Mouse (Mus musculus): ENCODE results near the gene Olfr1447.

The Olfr1447 gene

DNA sequence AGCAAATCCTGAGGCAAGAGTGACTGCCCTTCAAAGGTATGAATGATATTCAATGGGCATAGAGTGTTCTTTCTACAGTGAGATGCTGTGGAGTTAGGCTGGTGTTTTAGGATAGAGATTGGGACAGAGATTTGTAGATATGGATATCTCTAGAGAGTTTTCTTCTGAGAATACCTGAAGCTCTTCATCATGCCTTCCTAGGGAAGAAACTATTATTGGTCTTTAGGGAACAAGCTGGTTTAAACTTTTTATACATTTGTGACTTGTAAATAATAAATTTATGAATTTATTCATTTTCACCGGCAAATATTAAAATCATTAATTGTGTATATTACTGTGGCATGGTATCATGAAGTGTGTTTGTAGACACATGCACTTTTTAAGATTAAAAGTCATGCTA, at the start of gene Olfr1447:
Gene Olfr1447 (minus strand): TSS at position 101 of the 400 bp plus-strand sequence.
- no peak for DNase-seq (ENCODE audit: low read depth)

- no peak for DNase-seq (ENCODE audit: low read depth)
These were observed 46.4 kb upstream of the Olfr1447 start, which contains the start of gene Olfr1450 for GRCm38 (mm10) chr19:12949958-12950357. Gene Olfr1450, plus strand, starts transcription at chr19:12950258.

GRCm38 (mm10) chr19:12930540-12930939, 27.0 kb upstream of the Olfr1447 start, which contains the start of gene Olfr1449:
Gene Olfr1449, plus strand, starts transcription at chr19:12930840.
- DNase-seq (ENCODE audit: low read depth), result no peak

DNA sequence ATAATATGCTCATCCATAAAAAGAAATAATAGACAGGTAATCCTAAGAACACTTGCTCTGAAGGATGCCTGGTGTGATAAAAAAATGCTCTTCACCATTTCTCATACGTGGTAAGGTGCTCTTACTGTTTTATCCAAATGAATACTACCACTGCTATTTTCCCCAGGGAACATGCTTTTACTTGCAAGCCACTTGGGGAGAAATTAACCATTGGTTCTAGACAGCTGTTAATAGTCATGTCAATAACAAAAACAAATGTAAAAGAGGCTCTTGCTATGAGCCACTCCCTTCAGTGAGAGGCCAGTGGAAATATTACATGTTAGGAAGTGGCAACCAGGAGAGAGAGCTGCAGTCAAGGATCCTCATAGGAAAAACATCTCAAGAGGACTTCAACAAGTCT, 20.8 kb upstream of the Olfr1447 start, which contains the start of gene Olfr1448:
Gene Olfr1448 (minus strand): TSS at position 101 of the 400 bp plus-strand sequence.
- DNase-seq (ENCODE audit: low read depth), result no peak

GRCm38 (mm10) chr19:12893424-12893823, 10.1 kb downstream of the Olfr1447 start, which contains the start of gene Olfr1446:
Gene Olfr1446, minus strand, starts transcription at chr19:12893524.
- DNase-seq (ENCODE audit: low read depth), result no peak

- no peak for DNase-seq (ENCODE audit: low read depth)
These were observed 20.0 kb downstream of the Olfr1447 start, which contains the start of gene Olfr1445 for GRCm38 (mm10) chr19:12883555-12883954. Gene Olfr1445, plus strand, starts transcription at chr19:12883855.

GRCm38 (mm10) chr19:12856983-12857382, 46.6 kb downstream of the Olfr1447 start, which contains the start of gene Olfr1444:
Gene Olfr1444, plus strand, starts transcription at chr19:12857283.
- DNase-seq (ENCODE audit: low read depth), result no peak
